Mouse (Mus musculus) testis, postnatal 10 days (tissue): Measurements from ENCODE around the gene Exoc3l4.

ENCODE experiments used
- DNase-seq: peaks from one replicate; pipeline ENCODE4 v3.0.0; 2021; ENCODE audit warnings: low spot score

The Exoc3l4 gene

GRCm38 (mm10) chr12:111434164-111434744, 17.4 kb downstream of the Exoc3l4 start:
- no peak for DNase-seq

- no peak for DNase-seq
Measured at GRCm38 (mm10) chr12:111434745-111435327, 18.0 kb downstream of the Exoc3l4 start.

DNA sequence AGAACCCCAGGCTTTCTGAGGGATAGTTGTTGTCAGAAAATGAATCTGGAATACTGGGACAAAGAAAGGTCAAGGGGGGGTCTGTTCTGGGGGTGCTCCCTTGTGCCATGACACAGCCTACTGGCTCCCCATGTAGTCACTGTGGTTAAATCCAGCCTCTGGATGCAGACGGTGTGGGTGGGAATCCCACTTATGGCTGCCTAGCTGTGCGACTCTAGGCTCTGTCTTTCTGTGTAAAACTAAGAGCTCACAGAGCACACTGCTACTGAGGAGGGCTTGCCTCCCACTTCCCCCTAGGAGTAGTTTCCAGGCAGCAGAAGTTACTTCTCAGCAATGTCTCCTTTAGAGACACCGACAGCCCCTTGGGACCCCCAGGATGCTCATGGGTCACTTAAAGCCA, 19.4 kb downstream of the Exoc3l4 start:
- DNase-seq, result no peak

- no peak for DNase-seq
Measured at GRCm38 (mm10) chr12:111436640-111437039, 19.8 kb downstream of the Exoc3l4 start.

- DNase-seq, result no peak
Measured at GRCm38 (mm10) chr12:111437222-111437900, 20.5 kb downstream of the Exoc3l4 start.

DNA sequence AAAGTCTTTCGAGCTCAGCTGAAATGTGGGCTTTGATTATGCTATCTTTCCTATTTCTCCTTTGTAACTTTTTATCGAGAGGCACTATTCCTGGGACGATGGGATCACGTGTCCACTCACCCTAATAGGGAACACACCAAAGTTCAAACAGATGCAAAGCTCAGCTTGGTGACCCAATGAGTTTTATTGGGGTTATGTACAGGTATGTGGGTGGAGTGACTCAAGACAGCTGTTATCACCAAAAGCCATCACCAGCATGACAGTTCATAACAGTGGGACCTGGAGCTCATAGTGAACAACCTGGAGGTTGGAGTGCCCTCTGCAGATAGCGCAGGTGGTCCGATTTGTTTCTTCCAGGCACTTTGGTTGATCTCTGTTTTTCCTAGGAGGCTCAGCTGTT, 22.0 kb downstream of the Exoc3l4 start:
- no peak for DNase-seq

DNA sequence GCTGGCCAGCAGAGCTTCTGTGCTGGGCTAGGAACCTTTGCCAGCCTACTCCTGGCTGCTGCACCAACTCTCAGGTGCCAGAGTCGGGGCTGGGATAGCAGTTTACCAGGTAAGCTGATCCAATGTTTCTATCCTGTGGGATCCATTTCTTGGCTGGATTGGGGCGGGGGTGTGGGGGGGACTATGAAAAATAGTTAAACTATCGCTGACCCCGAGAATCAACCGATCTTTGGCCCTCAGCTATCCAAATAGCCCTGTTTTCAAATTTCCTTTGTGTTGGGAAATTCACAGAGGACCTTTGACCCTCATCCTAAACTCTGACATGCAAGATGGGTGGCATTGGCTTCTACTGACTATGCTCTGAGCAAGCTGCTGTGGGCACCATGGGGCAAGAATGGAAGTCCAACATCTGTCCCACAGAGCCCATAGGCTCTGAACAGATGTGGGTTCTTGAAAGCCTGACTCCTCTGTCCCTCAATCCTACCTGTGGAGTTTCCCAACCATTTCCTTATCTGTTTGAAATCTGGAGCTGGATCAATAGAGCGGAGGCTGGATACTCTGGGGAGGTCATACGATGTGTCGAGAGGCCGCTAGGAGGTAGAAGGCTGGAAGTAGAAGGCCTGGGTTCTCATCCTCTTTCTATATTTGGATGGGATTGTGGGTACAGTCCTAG, 24.0 kb downstream of the Exoc3l4 start:
- no peak for DNase-seq

GRCm38 (mm10) chr12:111441523-111441922, 24.7 kb downstream of the Exoc3l4 start:
- no peak for DNase-seq

- DNase-seq, result peak; percentile 76
Measured at GRCm38 (mm10) chr12:111442309-111443010, 25.6 kb downstream of the Exoc3l4 start, which contains the start of gene Tnfaip2. Gene Tnfaip2 (plus strand): TSS chr12:111442469.

DNA sequence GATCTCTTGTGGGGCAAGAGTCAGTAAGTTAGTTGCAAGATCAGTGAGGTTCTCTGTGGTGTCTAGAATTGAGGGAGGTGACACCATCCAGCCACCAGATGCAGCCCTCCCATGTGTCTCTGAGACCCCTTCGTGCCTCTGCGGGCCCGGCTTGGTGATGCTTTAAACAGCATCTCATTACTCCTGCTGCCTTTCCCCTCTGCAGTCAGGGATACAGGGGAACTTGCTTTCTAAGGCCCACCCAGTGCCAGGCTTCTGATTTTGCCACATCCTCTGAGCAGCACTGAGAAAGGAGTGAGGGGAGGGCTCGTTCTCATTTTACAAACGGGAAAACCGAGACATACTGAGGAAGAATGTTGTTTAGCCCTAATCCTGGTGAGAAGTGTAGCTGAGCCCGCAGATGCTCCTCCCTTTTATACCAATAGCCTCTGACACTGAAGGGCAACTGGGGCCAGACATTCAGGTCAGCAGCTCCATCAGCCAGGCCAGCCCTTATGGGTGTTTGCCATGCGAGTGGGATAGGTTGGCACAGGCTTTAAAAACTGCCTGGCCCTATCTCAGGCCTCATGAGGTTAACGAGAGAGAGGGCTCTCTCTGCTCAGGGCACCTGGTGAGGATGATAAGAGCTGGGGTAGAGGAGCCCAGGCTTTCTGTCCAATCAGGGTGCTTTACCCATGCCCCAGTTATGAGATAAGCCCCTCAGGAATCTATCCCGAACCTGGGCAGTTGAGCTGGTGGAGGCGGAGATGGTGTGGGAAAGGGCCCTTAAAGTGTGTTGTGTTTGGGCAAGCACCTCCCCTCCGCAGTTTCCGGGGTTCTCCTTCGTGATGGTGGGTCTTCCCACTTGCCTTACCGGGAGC, 26.4 kb downstream of the Exoc3l4 start:
- DNase-seq, result no peak

- no peak for DNase-seq
Measured at GRCm38 (mm10) chr12:111443921-111444831, 27.4 kb downstream of the Exoc3l4 start.

DNA sequence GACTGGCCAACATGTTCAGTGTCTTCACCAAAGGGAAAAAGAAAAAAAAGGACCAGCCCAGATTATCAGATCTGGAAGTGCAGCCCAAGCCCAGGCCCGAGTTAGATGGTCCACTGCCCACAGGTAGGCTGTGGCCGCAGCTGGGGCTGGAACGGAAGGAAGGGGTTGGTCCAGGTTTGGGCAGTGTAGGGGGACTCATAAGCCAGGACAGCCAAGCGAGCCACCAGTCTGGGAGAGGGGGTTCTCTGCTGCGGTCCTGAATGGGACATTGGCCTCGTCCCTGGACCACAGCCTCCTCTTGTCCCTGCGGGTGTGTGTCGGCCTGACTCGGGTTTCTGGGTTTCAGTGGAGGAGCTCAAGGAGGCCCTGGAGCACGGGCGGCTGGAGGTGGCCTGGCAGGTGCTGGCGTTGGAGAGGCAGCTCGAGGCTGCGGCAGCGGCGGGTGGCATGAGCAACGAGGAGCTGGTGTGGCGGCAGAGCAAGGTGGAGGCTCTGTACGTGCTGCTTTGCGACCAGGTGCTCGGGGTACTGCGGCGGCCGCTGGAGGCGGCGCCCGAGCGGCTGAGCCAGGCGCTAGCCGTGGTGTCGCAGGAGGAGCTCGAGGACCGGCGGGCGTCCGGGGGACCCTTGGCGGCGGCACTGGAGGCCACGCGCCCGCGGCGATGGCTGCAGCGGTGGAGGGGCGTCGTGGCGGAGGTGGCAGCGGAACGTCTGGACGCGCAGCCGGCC, 28.5 kb downstream of the Exoc3l4 start:
- DNase-seq, result no peak

DNA sequence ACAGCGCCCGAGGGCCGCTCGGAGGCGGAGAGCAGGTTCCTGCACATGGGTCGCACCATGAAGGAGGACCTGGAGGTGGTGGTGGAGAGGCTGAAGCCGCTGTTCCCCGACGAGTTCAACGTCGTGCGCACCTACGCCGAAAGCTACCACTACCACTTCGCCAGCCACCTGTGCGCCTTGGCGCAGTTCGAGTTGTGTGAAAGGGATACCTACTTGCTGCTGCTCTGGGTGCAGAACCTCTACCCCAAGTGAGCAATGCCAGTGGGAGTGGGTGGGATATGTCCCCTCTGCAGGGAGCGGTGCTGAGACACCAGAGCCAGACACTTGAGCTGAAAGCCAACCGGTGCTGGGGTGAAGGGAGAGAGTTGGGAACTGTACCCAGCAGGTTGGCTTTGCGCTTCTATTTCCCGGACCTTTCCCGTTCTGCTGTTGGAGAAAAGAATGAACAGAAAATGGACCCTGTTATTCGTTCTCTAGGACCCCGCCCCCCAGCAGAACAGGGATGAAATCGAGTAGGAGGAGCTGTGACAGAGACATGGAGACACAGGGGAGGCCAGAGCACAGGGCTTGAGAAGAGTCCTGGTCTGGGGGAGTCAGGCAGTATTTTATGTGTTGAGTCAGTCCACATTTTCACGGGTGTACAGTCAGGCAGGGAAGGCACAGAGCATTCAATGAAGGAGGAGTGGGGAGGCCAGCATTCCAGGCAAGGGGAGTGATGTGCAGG, 29.2 kb downstream of the Exoc3l4 start:
- no peak for DNase-seq

DNA sequence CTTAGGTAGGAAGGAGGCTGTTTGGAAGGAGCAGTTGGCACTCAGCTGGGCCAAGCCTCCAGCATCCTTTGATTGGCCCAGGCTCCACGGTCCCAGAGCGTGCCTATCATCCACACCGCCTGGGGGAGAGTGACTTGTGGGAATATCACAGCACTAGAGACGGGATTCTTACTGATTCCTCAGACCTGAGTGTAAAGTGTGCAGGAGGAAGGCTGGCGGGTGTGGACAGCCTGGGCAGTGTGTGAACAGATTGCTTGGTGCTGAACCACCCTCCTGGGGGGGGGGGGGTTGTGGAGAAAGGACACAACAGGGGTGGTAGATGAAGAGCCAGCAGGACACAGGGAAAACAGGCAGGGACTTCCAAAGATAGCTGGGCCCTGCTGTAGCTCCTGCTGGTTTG, 29.9 kb downstream of the Exoc3l4 start:
- no peak for DNase-seq

GRCm38 (mm10) chr12:111447350-111447749, 30.5 kb downstream of the Exoc3l4 start:
- no peak for DNase-seq

GRCm38 (mm10) chr12:111447898-111448760, 31.3 kb downstream of the Exoc3l4 start:
- no peak for DNase-seq

GRCm38 (mm10) chr12:111448931-111449705, 32.3 kb downstream of the Exoc3l4 start:
- DNase-seq, result no peak
